Mouse (Mus musculus): ENCODE measurements around the gene Ptprn2.

Gene Ptprn2

GRCm38 (mm10) chr12:116780419-116780818 lies 294.9 kb downstream of the Ptprn2 start:
- no peak for DNase-seq (ENCODE audit: low spot score)

DNA sequence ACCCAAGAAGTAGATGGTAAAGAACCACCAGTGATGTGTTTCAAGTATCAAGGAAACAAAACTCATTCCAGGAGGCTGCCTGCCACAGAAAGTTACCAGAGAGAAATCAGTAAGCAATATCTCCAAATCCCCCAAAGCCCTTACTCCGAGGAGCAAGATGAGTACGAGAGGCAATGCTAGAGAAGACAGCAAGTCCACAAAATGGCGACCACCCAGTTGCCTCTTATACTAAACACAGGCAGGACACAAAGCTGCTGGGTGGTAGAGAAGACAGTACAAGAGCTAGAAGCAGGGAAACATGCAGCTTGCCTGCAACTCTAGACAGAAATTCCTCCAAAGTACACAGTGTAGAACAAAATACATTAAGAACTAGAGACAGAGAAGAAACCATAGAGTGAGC lies 300.2 kb downstream of the Ptprn2 start:
- DNase-seq (ENCODE audit: low spot score): no peak

DNA sequence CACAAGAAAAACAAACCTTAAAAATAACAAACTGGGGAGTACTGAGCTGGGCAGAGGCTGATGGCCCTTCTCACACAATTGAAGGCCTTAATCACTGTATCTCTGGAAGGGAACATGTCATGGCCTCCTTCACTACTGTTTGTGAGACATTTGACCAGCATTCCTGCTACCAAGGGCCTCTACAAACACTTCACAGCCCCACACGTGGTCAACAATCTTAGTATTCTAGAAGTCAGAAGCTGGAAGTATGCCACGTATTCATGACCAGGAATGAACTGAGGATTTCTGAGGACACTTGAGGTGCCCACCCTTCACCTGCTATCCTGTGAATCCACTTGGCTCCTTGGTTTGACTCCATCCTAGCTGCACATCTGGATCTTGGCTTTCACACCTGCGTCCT lies 302.8 kb downstream of the Ptprn2 start:
- no peak for DNase-seq (ENCODE audit: low spot score)

DNA sequence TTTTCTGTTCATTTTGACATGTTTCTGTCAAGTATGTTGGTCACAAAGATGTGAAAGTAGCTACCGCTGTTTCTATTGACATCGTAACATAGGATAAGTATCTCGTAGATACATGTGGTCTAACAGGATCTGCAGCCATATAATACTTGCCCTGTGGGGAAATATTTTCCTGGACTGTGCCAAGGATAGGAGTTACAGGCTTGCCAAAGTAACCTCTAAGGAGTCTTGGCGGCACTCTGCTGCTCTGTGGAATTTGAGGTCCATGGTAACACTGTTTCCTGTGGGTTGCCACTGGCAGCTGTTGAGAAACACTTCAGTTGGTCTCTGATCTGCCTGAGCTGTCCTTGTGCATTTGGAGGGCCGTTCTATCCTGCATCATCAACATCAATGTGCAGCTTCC lies 317.8 kb downstream of the Ptprn2 start:
- DNase-seq (ENCODE audit: low spot score): no peak

- DNase-seq (ENCODE audit: low spot score): no peak
These were observed 319.2 kb downstream of the Ptprn2 start for GRCm38 (mm10) chr12:116804712-116805111.

DNA sequence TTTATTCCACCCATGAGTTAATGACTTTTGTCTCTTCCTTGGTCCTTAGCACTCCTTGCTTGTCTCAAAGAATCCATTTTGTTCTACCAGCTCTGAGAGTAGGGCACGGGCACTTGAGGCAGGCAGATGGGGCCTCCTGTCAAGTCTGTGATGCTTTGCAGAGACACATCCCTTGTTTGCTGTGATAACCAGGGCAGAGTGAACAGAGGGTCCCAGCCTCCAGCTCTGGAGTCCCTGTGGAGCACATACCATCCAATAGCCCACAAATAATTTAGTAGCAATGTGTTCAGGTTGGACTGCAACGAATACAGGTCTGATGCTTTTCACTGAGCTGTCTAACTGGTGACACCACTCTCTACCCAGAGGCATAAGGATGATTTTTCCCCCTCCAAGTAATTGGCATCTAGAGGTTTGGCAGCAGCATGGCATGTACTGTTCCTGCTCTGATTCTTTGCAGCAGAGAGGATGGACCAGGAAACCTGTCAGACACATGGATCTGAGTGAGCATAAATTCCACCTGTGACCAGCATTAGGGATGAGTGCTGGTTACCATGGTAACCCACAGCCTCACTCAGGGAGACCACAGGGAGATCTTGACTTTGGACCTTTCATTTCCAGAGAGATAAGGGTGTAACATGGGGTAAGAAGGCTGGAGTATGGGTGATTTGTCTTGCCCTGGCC lies 319.7 kb downstream of the Ptprn2 start:
- DNase-seq (ENCODE audit: low spot score): no peak

GRCm38 (mm10) chr12:116806089-116806488 lies 320.6 kb downstream of the Ptprn2 start:
- DNase-seq (ENCODE audit: low spot score): no peak

GRCm38 (mm10) chr12:116813012-116813411 lies 327.5 kb downstream of the Ptprn2 start:
- no peak for DNase-seq (ENCODE audit: low spot score)

DNA sequence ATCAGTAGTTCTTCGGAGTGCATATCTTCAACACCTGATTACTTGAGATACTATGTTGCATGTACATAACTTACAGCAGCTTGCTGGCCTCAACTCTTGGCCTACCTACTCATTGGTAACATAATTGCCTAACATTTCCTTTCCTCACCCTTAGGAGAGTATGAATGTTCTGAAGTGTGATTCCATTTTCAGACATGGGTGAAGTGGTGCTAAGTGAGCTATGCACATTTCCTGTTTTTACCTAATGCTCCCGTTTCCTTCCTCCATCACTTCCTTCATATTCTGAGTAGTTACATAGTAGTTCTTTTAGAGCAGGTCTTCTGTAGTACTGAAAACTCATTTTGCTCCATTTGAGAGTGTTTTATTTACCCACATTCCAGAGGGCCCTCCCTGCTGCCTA lies 334.3 kb downstream of the Ptprn2 start:
- no peak for DNase-seq (ENCODE audit: low spot score)

DNA sequence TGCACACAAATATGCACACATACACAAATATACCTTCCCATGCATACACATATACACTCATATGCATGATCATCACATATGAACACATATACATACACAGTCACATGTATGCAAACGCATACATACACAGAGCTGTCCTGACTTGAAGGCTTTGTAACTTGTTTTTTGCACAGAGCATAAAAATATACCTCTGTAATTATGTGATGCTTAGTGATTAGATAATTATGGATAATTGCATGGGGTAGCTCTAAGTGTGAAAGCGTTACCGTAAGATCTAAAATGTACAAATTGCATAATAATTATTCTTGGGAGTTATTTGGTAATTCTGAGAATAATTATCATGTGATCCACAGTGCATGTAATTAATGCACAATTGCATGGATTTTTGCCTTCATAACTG lies 337.8 kb downstream of the Ptprn2 start:
- DNase-seq (ENCODE audit: low spot score): no peak

DNA sequence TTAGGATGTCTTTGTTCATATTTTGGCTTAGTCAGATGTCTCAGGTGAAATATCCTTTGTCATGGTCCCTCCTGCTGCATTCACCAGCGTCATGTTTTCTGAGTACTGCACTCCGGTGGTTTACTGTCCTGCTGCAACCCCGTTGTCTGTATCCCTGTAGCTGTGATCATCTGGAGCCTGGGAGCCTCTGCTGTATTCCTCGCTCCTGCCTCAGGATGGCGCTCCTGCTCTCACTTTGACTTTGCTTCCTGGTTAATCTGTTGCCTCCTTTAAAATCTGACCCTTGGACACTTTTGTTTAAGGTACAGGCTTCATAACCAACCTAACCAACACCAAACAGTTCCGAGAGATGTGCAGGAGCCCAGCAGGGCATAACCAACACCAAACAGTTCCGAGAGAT lies 342.2 kb downstream of the Ptprn2 start:
- no peak for DNase-seq (ENCODE audit: low spot score)

- no peak for DNase-seq (ENCODE audit: low spot score)
These were observed 353.2 kb downstream of the Ptprn2 start for GRCm38 (mm10) chr12:116838611-116839192.

- no peak for DNase-seq (ENCODE audit: low spot score)
These were observed 357.3 kb downstream of the Ptprn2 start for GRCm38 (mm10) chr12:116842723-116843272.

- DNase-seq (ENCODE audit: low spot score): no peak
These were observed 360.7 kb downstream of the Ptprn2 start for GRCm38 (mm10) chr12:116846220-116846619.

DNA sequence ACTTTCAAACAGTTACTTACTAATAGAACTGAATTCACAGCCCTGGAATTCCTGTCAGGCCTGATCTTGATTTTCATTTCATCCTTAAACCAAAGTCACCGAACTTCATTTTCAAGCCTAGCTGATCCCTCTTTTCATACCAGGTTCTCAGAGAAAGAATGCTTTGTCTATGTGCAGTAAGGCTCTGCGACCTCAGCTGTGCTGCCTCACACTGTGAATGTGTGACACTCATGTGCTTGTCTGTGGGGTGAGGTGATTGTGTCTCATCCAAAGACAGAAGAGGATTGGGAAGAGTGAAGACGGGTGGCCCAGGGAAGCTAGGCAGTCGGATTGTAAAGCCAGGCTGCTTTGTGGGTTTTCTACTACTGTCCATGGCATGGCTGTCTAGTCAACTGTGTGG lies 361.5 kb downstream of the Ptprn2 start:
- DNase-seq (ENCODE audit: low spot score): no peak

DNA sequence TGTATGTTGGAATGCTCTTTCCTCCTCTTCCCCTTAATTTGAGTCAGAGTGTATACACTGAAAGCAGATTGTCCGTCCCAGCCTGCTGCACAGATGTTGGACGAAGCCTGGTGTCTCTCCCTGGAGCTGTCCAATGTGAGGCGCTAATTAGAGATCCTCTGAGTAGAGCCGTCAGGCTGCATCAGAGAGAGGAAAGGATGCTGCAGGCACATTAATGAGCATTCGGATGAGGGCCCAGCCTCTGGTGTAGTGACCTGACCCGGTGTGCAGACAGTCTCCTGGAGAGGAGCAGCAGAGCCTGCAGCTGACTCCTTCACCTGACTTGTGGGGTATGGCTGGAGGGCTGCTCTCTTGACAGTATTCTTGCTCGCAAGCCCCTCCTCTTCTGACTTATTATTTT lies 370.8 kb downstream of the Ptprn2 start:
- DNase-seq (ENCODE audit: low spot score): no peak

- DNase-seq (ENCODE audit: low spot score): no peak
These were observed 376.0 kb downstream of the Ptprn2 start for GRCm38 (mm10) chr12:116861360-116862017.

- DNase-seq (ENCODE audit: low spot score): no peak
These were observed 377.9 kb downstream of the Ptprn2 start for GRCm38 (mm10) chr12:116863291-116863899.

GRCm38 (mm10) chr12:116873866-116874585 lies 388.5 kb downstream of the Ptprn2 start:
- no peak for DNase-seq (ENCODE audit: low spot score)

- DNase-seq (ENCODE audit: low spot score): no peak
These were observed 402.2 kb downstream of the Ptprn2 start for GRCm38 (mm10) chr12:116887496-116888281.

- no peak for DNase-seq (ENCODE audit: low spot score)
These were observed 403.3 kb downstream of the Ptprn2 start for GRCm38 (mm10) chr12:116888856-116889255.
